ENCODE assay signal across 14 mouse cellular contexts in genomic region chr9:56757791-56758190, GRCm38 (mm10). TPM values are rescaled to one million over a fixed set of nuclear protein-coding genes. Genes with fewer than 3 reads are reported as not detected.
A peak's percentile ranks its signal among the peaks of the same experiment; 100 is the strongest.
DNase-seq lines count a peak whose midpoint lies in the region; ATAC-seq and TF ChIP-seq lines count a peak whose summit lies in the region.
"Had no signal": no experiment of that assay in that cellular context is flagged by ENCODE, and none has a peak within 500 bp of the region (broad histone marks: within the 10 kb centered on the region; RNA-seq: fewer than 3 reads in every experiment).

No protein-coding gene starts in this region.

- ATAC-seq in hindbrain, postnatal 0 days: peak; percentile 28
- ATAC-seq: CD4-positive, CD25-positive, alpha-beta regulatory T cell, adult 4 months had no signal

- H3K27me3 ChIP-seq in hindbrain, postnatal 0 days (ENCODE audit: insufficient read depth, low read length): no peaks in the 10 kb centered on the region
- H3K27me3 ChIP-seq: embryonic facial prominence, embryonic 15.5 days had no signal

- peak; percentile 6 for DNase-seq in kidney, postnatal 14 days
- DNase-seq in kidney, adult 8-10 months: no peak
- DNase-seq in embryo, embryonic 10.5 days (ENCODE audit: low spot score): peak; percentile 44
- DNase-seq in hindbrain, postnatal 0 days (ENCODE audit: low spot score): peak; percentile 64
- peak; percentile 32 for DNase-seq in neural tube, embryonic 10.5 days (ENCODE audit: extremely low spot score, low spot score)
- DNase-seq in frontal cortex, postnatal 14 days (ENCODE audit: low spot score in 2 of 2): no peak
- DNase-seq in urinary bladder, postnatal 14 days (ENCODE audit: low spot score): no peak
- DNase-seq in left cerebral cortex, postnatal 36 days (ENCODE audit: low spot score in 2 of 2): no peak
- DNase-seq: cerebellum, adult 9-11 months; thymus, adult 2 months had no signal

- no peak for TF ChIP-seq CTCF in hindbrain, postnatal 0 days (IDR thresholded peaks at IDR 0.05; ENCODE audit: low read depth)

- WGBS in hindbrain, postnatal 0 days: 23% methylated on average over 11 of the region's 11 CpGs

- H3K4me1 ChIP-seq in hindbrain, postnatal 0 days (ENCODE audit: insufficient read depth, low read length): peaks cover 5% of the 10 kb centered on the region; the same call in 1 of the 2 replicates

- no peaks in the 10 kb centered on the region for H3K36me3 ChIP-seq in hindbrain, postnatal 0 days (ENCODE audit: insufficient read depth, low read length)
- H3K36me3 ChIP-seq: embryonic facial prominence, embryonic 15.5 days had no signal

- no peak overlapping the region for H3K4me2 ChIP-seq in hindbrain, postnatal 0 days (ENCODE audit: low read depth, low read length)
- H3K4me2 ChIP-seq: embryonic facial prominence, embryonic 15.5 days; liver, embryonic 11.5 days had no signal

- no peak overlapping the region for H3K4me3 ChIP-seq in hindbrain, postnatal 0 days (ENCODE audit: low read length)
- H3K4me3 ChIP-seq: embryonic facial prominence, embryonic 15.5 days had no signal

- intact Hi-C loops in left cerebral cortex, postnatal 36 days (cut with DNase I): no loop called here

- H3K9me3 ChIP-seq in hindbrain, postnatal 0 days (ENCODE audit: low read length): no peaks in the 10 kb centered on the region
- H3K9me3 ChIP-seq: embryonic facial prominence, embryonic 15.5 days had no signal

- H3K9ac ChIP-seq in hindbrain, postnatal 0 days (replicated peaks; ENCODE audit: low read length): no peak overlapping the region
- H3K9ac ChIP-seq: embryonic facial prominence, embryonic 15.5 days had no signal

- H3K27ac ChIP-seq in hindbrain, postnatal 0 days: 0 out of 2 replicates have a peak overlapping the region, but pooled peaks have one; percentile 27
- H3K27ac ChIP-seq: embryonic facial prominence, embryonic 15.5 days had no signal

RNA-seq across cellular contexts. Expression of gene Lingo1, which starts 38.5 kb away (rescaled TPM):
- total RNA-seq in hindbrain, postnatal 0 days (2014; rRNA removed): 181 and 192 TPM in 2 replicates
- 81.0 and 88.6 TPM in 2 replicates for polyA plus RNA-seq in hindbrain, postnatal 0 days (2015; fragmentation: Nextera tagmentation; extraction: Ambion mirVana)
- 100 to 1,000 TPM; 455 to 509 TPM for total RNA-seq in left cerebral cortex, postnatal 36 days (2021)
- total RNA-seq: megakaryocyte, adult 5-6 weeks had no signal
- polyA plus RNA-seq: CD4-positive, CD25-positive, alpha-beta regulatory T cell, adult 4 months had no signal

Comparison
In these comparisons a context has a peak if more than half of its experiments do, and no peak if none do; other contexts are left out.
1. DNase-seq: peak in kidney, postnatal 14 days (single experiment), embryo, embryonic 10.5 days (single experiment), hindbrain, postnatal 0 days (single experiment) and neural tube, embryonic 10.5 days (single experiment); none in kidney, adult 8-10 months (0 of 2), frontal cortex, postnatal 14 days (0 of 2), urinary bladder, postnatal 14 days (single experiment) and left cerebral cortex, postnatal 36 days (0 of 2).